Mouse (Mus musculus): ENCODE measurements around the gene Pitx3.

DNA sequence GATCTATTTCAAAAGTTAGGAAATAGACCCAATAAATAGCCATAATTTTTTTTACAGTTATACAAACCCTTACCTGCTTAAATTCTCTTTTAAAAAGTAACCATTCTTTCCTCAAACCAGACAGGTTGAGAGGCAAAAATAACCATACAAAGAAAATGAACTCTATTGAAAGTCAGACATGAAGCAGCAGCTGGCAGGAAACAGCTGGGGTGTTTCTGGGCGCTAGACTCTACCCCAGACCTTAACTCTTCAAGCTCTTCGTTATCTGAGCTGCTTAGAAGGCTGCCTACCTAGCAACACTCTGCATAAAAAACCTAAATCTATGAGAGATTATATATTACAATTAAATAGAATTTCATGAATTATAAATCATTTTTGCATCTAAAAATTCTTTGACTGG, 39.1 kb upstream of the Pitx3 start:
- TF ChIP-seq CTCF (IDR thresholded peaks at IDR 0.05; ENCODE audit: control insufficient read depth, insufficient read depth, insufficient replicate concordance, low read depth, low read length) (no peak), POLR2A (IDR thresholded peaks at IDR 0.05; ENCODE audit: control insufficient read depth, low read depth, low read length) (no peak)

Measured in testis, adult 2 months (tissue).